Mouse (Mus musculus): ENCODE results near the gene Mmp25. TPM values are rescaled to one million over a fixed set of nuclear protein-coding genes. Genes with fewer than 3 reads are reported as not detected.
"Not testable (repeated sequence)": the region's sequence is repeated elsewhere in the genome, so short reads cannot be mapped to it uniquely, and the experiment has no call there.

The Mmp25 gene
- polyA plus RNA-seq, 1 experiment from 2014 or later, result 0.94 TPM

GRCm38 (mm10) chr17:23599605-23600063 lies 45.4 kb downstream of the Mmp25 start:
- H3K36me3 ChIP-seq (ENCODE audit: control insufficient read depth, insufficient read depth, low read length), result no peaks in the 10 kb centered on the region
- H3K9me3 ChIP-seq (replicated peaks; ENCODE audit: control insufficient read depth, low read length, poor library complexity, severe bottlenecking), result no peaks in the 10 kb centered on the region
- peak; percentile 12; the same call in 1 of the 2 replicates for ATAC-seq
- peak overlapping the region; percentile 37 for H3K4me3 ChIP-seq (ENCODE audit: low read depth, low read length)
- peaks cover 3% of the 10 kb centered on the region; the same call in 1 of the 2 replicates for H3K4me1 ChIP-seq (ENCODE audit: control insufficient read depth, insufficient read depth, low read length)
- H3K27me3 ChIP-seq (ENCODE audit: control insufficient read depth, insufficient read depth, low read depth, low read length), result no peaks in the 10 kb centered on the region; the same call in 1 of the 2 replicates
- peak overlapping the region; percentile 38 for H3K27ac ChIP-seq (ENCODE audit: low read length)
- peak overlapping the region; percentile 52 for H3K4me2 ChIP-seq (ENCODE audit: low read length)
- 42% methylated on average over 7 of the region's 7 CpGs for WGBS
- H3K9ac ChIP-seq (ENCODE audit: low read depth, low read length), result peak overlapping the region; percentile 39

GRCm38 (mm10) chr17:23598582-23599552 lies 46.2 kb downstream of the Mmp25 start, which contains the start of gene Zfp13:
Zfp13 (minus strand) TSS chr17:23599487.
- peak within 1 kb of the TSS; percentile 37 for H3K4me3 ChIP-seq (ENCODE audit: low read depth, low read length)
- H3K27me3 ChIP-seq (ENCODE audit: control insufficient read depth, insufficient read depth, low read depth, low read length), result no peaks in the 10 kb centered on the region
- H3K9ac ChIP-seq (ENCODE audit: low read depth, low read length), result peak within 1 kb of the TSS; percentile 39
- peak within 1 kb of the TSS; percentile 56 for H3K27ac ChIP-seq (ENCODE audit: low read length)
- peak within 1 kb of the TSS; percentile 52 for H3K4me2 ChIP-seq (ENCODE audit: low read length)
- 11% methylated on average over 30 of the region's 31 CpGs for WGBS
- H3K4me1 ChIP-seq (ENCODE audit: control insufficient read depth, insufficient read depth, low read length), result peaks cover 3% of the 10 kb centered on the region; the same call in 1 of the 2 replicates
- no peaks in the 10 kb centered on the region for H3K9me3 ChIP-seq (replicated peaks; ENCODE audit: control insufficient read depth, low read length, poor library complexity, severe bottlenecking)
- peak; percentile 92 for ATAC-seq
- no peaks in the 10 kb centered on the region for H3K36me3 ChIP-seq (ENCODE audit: control insufficient read depth, insufficient read depth, low read length)

GRCm38 (mm10) chr17:23595139-23595538 lies 49.9 kb downstream of the Mmp25 start:
- H3K27ac ChIP-seq (ENCODE audit: low read length); H3K4me3 ChIP-seq (ENCODE audit: low read depth, low read length); H3K9ac ChIP-seq (ENCODE audit: low read depth, low read length); H3K36me3 ChIP-seq (ENCODE audit: control insufficient read depth, insufficient read depth, low read length); H3K9me3 ChIP-seq (replicated peaks; ENCODE audit: control insufficient read depth, low read length, poor library complexity, severe bottlenecking); H3K4me1 ChIP-seq (ENCODE audit: control insufficient read depth, insufficient read depth, low read length); H3K27me3 ChIP-seq (ENCODE audit: control insufficient read depth, insufficient read depth, low read depth, low read length); H3K4me2 ChIP-seq (ENCODE audit: low read length); ATAC-seq: not testable (repeated sequence)
- WGBS, result 75% methylated on average over 4 of the region's 4 CpGs

GRCm38 (mm10) chr17:23592926-23593300 lies 52.2 kb downstream of the Mmp25 start:
- Histone ChIP-seq H3K4me3 (ENCODE audit: low read depth, low read length) (peak overlapping the region; percentile 44), H3K36me3 (ENCODE audit: control insufficient read depth, insufficient read depth, low read length) (no peaks in the 10 kb centered on the region), H3K27me3 (ENCODE audit: control insufficient read depth, insufficient read depth, low read depth, low read length) (no peaks in the 10 kb centered on the region), H3K27ac (ENCODE audit: low read length) (peak overlapping the region; percentile 77), H3K9ac (ENCODE audit: low read depth, low read length) (peak overlapping the region; percentile 70), H3K9me3 (replicated peaks; ENCODE audit: control insufficient read depth, low read length, poor library complexity, severe bottlenecking) (no peaks in the 10 kb centered on the region), H3K4me1 (ENCODE audit: control insufficient read depth, insufficient read depth, low read length) (peaks cover 5% of the 10 kb centered on the region), H3K4me2 (ENCODE audit: low read length) (peak overlapping the region; percentile 70)
- peak; percentile 84 for ATAC-seq
- 14% methylated on average over 13 of the region's 13 CpGs for WGBS

GRCm38 (mm10) chr17:23592208-23592925 lies 52.7 kb downstream of the Mmp25 start:
- no peaks in the 10 kb centered on the region for H3K27me3 ChIP-seq (ENCODE audit: control insufficient read depth, insufficient read depth, low read depth, low read length)
- ATAC-seq, result peak; percentile 99

GRCm38 (mm10) chr17:23587253-23587652 lies 57.8 kb downstream of the Mmp25 start:
- H3K9me3 ChIP-seq (replicated peaks; ENCODE audit: control insufficient read depth, low read length, poor library complexity, severe bottlenecking), result no peaks in the 10 kb centered on the region
- no peak overlapping the region for H3K9ac ChIP-seq (ENCODE audit: low read depth, low read length)
- no peaks in the 10 kb centered on the region for H3K36me3 ChIP-seq (ENCODE audit: control insufficient read depth, insufficient read depth, low read length)
- no peak overlapping the region for H3K4me2 ChIP-seq (ENCODE audit: low read length)
- WGBS, result 63% methylated on average over 2 of the region's 2 CpGs
- ATAC-seq, result no peak
- H3K4me1 ChIP-seq (ENCODE audit: control insufficient read depth, insufficient read depth, low read length), result peaks cover 29% of the 10 kb centered on the region
- H3K4me3 ChIP-seq (ENCODE audit: low read depth, low read length), result no peak overlapping the region
- no peak overlapping the region for H3K27ac ChIP-seq (ENCODE audit: low read length)
- H3K27me3 ChIP-seq (ENCODE audit: control insufficient read depth, insufficient read depth, low read depth, low read length), result no peaks in the 10 kb centered on the region

More at GRCm38 (mm10) chr17:23592208-23592925, 52.7 kb downstream of the Mmp25 start:
- H3K4me1 ChIP-seq (ENCODE audit: control insufficient read depth, insufficient read depth, low read length), result peaks cover 5% of the 10 kb centered on the region
- H3K4me2 ChIP-seq (ENCODE audit: low read length), result peak overlapping the region; percentile 70
- H3K9ac ChIP-seq (ENCODE audit: low read depth, low read length), result peak overlapping the region; percentile 70
- H3K36me3 ChIP-seq (ENCODE audit: control insufficient read depth, insufficient read depth, low read length), result no peaks in the 10 kb centered on the region
- peak overlapping the region; percentile 44 for H3K4me3 ChIP-seq (ENCODE audit: low read depth, low read length)
- H3K9me3 ChIP-seq (replicated peaks; ENCODE audit: control insufficient read depth, low read length, poor library complexity, severe bottlenecking), result no peaks in the 10 kb centered on the region
- H3K27ac ChIP-seq (ENCODE audit: low read length), result peak overlapping the region; percentile 77
- 7% methylated on average over 34 of the region's 34 CpGs for WGBS

- WGBS, result under 1% methylated on average over 22 of the region's 22 CpGs
- Histone ChIP-seq H3K9ac (ENCODE audit: low read depth, low read length) (peak overlapping the region; percentile 89), H3K4me3 (ENCODE audit: low read depth, low read length) (peak overlapping the region; percentile 82), H3K4me1 (ENCODE audit: control insufficient read depth, insufficient read depth, low read length) (peaks cover 26% of the 10 kb centered on the region), H3K27ac (ENCODE audit: low read length) (peak overlapping the region; percentile 73), H3K4me2 (ENCODE audit: low read length) (peak overlapping the region; percentile 98), H3K36me3 (ENCODE audit: control insufficient read depth, insufficient read depth, low read length) (no peaks in the 10 kb centered on the region), H3K27me3 (ENCODE audit: control insufficient read depth, insufficient read depth, low read depth, low read length) (no peaks in the 10 kb centered on the region), H3K9me3 (replicated peaks; ENCODE audit: control insufficient read depth, low read length, poor library complexity, severe bottlenecking) (no peaks in the 10 kb centered on the region)
- ATAC-seq, result peak; percentile 92
These were observed 59.2 kb downstream of the Mmp25 start for GRCm38 (mm10) chr17:23585721-23586491.

GRCm38 (mm10) chr17:23584786-23585185 lies 60.3 kb downstream of the Mmp25 start:
- Histone ChIP-seq H3K9ac (ENCODE audit: low read depth, low read length) (peak overlapping the region; percentile 89; the same call in 1 of the 2 replicates), H3K27ac (ENCODE audit: low read length) (no peak overlapping the region), H3K9me3 (replicated peaks; ENCODE audit: control insufficient read depth, low read length, poor library complexity, severe bottlenecking) (no peaks in the 10 kb centered on the region), H3K36me3 (ENCODE audit: control insufficient read depth, insufficient read depth, low read length) (peaks cover 8% of the 10 kb centered on the region; the same call in 1 of the 2 replicates), H3K27me3 (ENCODE audit: control insufficient read depth, insufficient read depth, low read depth, low read length) (no peaks in the 10 kb centered on the region), H3K4me2 (ENCODE audit: low read length) (peak overlapping the region; percentile 98), H3K4me1 (ENCODE audit: control insufficient read depth, insufficient read depth, low read length) (peaks cover 26% of the 10 kb centered on the region), H3K4me3 (ENCODE audit: low read depth, low read length) (peak overlapping the region; percentile 82)
- ATAC-seq, result no peak
- WGBS, result 96% methylated on average over 8 of the region's 8 CpGs
